Mouse (Mus musculus) cerebellum, adult 2 months (tissue): Measurements from ENCODE around the gene Zfp988.
"Not testable (repeated sequence)": the region's sequence is repeated elsewhere in the genome, so short reads cannot be mapped to it uniquely, and the experiment has no call there.

Experiments
- CTCF ChIP-seq: fragments of 200-500 bp; IDR thresholded peaks from 2 replicates; pipeline ENCODE4 v1.5.1; 2011; ENCODE audit warnings: low read depth, mild to moderate bottlenecking, control low read depth, low read length, moderate library complexity, borderline replicate concordance; ENCODE audit not compliant: insufficient read depth
- POLR2A ChIP-seq: fragments of 200-500 bp; IDR thresholded peaks from 2 replicates; pipeline ENCODE4 v1.6.1; 2011; ENCODE audit warnings: low read length, control low read depth, borderline replicate concordance; ENCODE audit not compliant: insufficient read depth

- TF ChIP-seq CTCF, POLR2A: not testable (repeated sequence)
These were observed 41.8 kb downstream of the Zfp988 start for GRCm38 (mm10) chr4:147347300-147347699.
